Mouse (Mus musculus) kidney, postnatal 0 days (tissue): Measurements from ENCODE around the gene Lgr4. TPM values are rescaled to one million over a fixed set of nuclear protein-coding genes. Genes with fewer than 3 reads are reported as not detected.
A peak's percentile ranks its signal among the peaks of the same experiment; 100 is the strongest.

Experiments
- ATAC-seq: fragments of 200-750 bp; cut with Nextera tagmentation; replicated peaks from 2 replicates; pipeline ENCODE4 v1.8.0; 2017; ENCODE audit warnings: low read depth, moderate number of reproducible peaks, moderate TSS enrichment, moderate library complexity; ENCODE audit not compliant: low FRiP score
- DNase-seq: peaks from one replicate; pipeline ENCODE4 v3.0.0-alpha.2; 2016; ENCODE audit warnings: low spot score
- H3K27ac ChIP-seq: fragments of 300-500 bp; sonication (generic); 2 replicates; pipeline ENCODE4 v1.5.1; 2014; ENCODE audit warnings: mild to moderate bottlenecking
- H3K27me3 ChIP-seq: fragments of 300-500 bp; sonication (generic); 2 replicates; pipeline ENCODE4 v1.6.1; 2014; ENCODE audit warnings: low read length, mixed read lengths; ENCODE audit not compliant: insufficient read depth
- H3K36me3 ChIP-seq: fragments of 300-500 bp; sonication (generic); 2 replicates; pipeline ENCODE4 v1.6.1; 2014; ENCODE audit warnings: low read length, mixed read lengths; ENCODE audit not compliant: insufficient read depth
- H3K4me1 ChIP-seq: fragments of 300-500 bp; sonication (generic); replicated peaks from 2 replicates; pipeline ENCODE4 v1.6.1; 2014; ENCODE audit warnings: antibody characterized with exemption, low read length, mixed read lengths; ENCODE audit not compliant: insufficient read depth
- H3K4me2 ChIP-seq: fragments of 300-500 bp; sonication (generic); 2 replicates; pipeline ENCODE4 v1.6.1; 2014; ENCODE audit warnings: mild to moderate bottlenecking, low read length, moderate library complexity, mixed read lengths
- H3K4me3 ChIP-seq: fragments of 300-500 bp; sonication (generic); replicated peaks from 2 replicates; pipeline ENCODE4 v1.5.1; 2014; ENCODE audit warnings: low read depth, low read length
- H3K9ac ChIP-seq: fragments of 300-500 bp; sonication (generic); 2 replicates; pipeline ENCODE4 v1.6.1; 2014; ENCODE audit warnings: low read depth, low read length
- H3K9me3 ChIP-seq: fragments of 300-500 bp; sonication (generic); replicated peaks from 2 replicates; pipeline ENCODE4 v1.6.1; 2016; ENCODE audit warnings: low read length, inconsistent platforms, mixed read lengths
- CTCF ChIP-seq: IDR thresholded peaks from 2 replicates; pipeline ENCODE4 v1.5.1; 2016; ENCODE audit warnings: antibody characterized with exemption, low read depth, mild to moderate bottlenecking, moderate library complexity
- WGBS: fragments of 180-500 bp; shearing (Covaris S2); extraction: QIAGEN DNeasy Blood & Tissue Kit; methylation state at CpG from one replicate; pipeline ENCODE4 v1.1.7; 2014; 5-methylcytosine and 5-hydroxymethylcytosine counted together
- polyA plus RNA-seq: library from polyadenylated mRNA; unstranded; fragments of >200 nt; fragmentation: Nextera tagmentation; extraction: Ambion mirVana; gene quantifications from 2 replicates; pipeline ENCODE4 v1.2.1, GENCODE M21; 2015

The Lgr4 gene
- polyA plus RNA-seq, 1 experiment from 2014 or later: 47.8 TPM

GRCm38 (mm10) chr2:110038341-110038740 lies 120.9 kb downstream of the Lgr4 start:
- Histone ChIP-seq H3K36me3 (0 out of 2 replicates have a peak, but pooled peaks cover 4% of the 10 kb centered on the region), H3K4me1 (peaks cover 7% of the 10 kb centered on the region; the same call in 1 of the 2 replicates), H3K27ac (no peak overlapping the region), H3K9ac (no peak overlapping the region), H3K4me3 (no peak overlapping the region), H3K27me3 (no peaks in the 10 kb centered on the region), H3K4me2 (no peak overlapping the region), H3K9me3 (no peaks in the 10 kb centered on the region)
- WGBS: 51% methylated on average over 5 of the region's 5 CpGs
- no peak for TF ChIP-seq CTCF
- no peak for ATAC-seq
- no peak for DNase-seq

GRCm38 (mm10) chr2:110042861-110043760 lies 125.7 kb downstream of the Lgr4 start:
- TF ChIP-seq CTCF: no peak
- no peaks in the 10 kb centered on the region for H3K9me3 ChIP-seq
- 61% methylated on average over 5 of the region's 5 CpGs for WGBS
- H3K4me3 ChIP-seq: no peak overlapping the region
- H3K36me3 ChIP-seq: no peaks in the 10 kb centered on the region
- no peak overlapping the region for H3K4me2 ChIP-seq
- no peaks in the 10 kb centered on the region for H3K4me1 ChIP-seq
- DNase-seq (no peak), ATAC-seq (peak; percentile 36; the same call in 1 of the 2 replicates)
- no peak overlapping the region for H3K27ac ChIP-seq
- H3K27me3 ChIP-seq: no peaks in the 10 kb centered on the region
- no peak overlapping the region for H3K9ac ChIP-seq

- no peaks in the 10 kb centered on the region for H3K27me3 ChIP-seq
Measured at GRCm38 (mm10) chr2:110058424-110058823, 141.0 kb downstream of the Lgr4 start.

GRCm38 (mm10) chr2:110063131-110063530 lies 145.7 kb downstream of the Lgr4 start:
- Histone ChIP-seq H3K27ac (no peak overlapping the region), H3K9ac (no peak overlapping the region), H3K4me2 (no peak overlapping the region), H3K27me3 (no peaks in the 10 kb centered on the region), H3K9me3 (no peaks in the 10 kb centered on the region), H3K4me1 (no peaks in the 10 kb centered on the region; the same call in 1 of the 2 replicates), H3K4me3 (no peak overlapping the region), H3K36me3 (no peaks in the 10 kb centered on the region)
- ATAC-seq (no peak), DNase-seq (peak; percentile 47)
- TF ChIP-seq CTCF: peak; percentile 61
- WGBS: 95% methylated on average over 1 of the region's 1 CpGs

More at GRCm38 (mm10) chr2:110058424-110058823, 141.0 kb downstream of the Lgr4 start:
- Histone ChIP-seq H3K9me3 (no peaks in the 10 kb centered on the region), H3K36me3 (no peaks in the 10 kb centered on the region), H3K9ac (no peak overlapping the region), H3K27ac (peak overlapping the region; percentile 47), H3K4me2 (no peak overlapping the region), H3K4me1 (no peaks in the 10 kb centered on the region; the same call in 1 of the 2 replicates), H3K4me3 (no peak overlapping the region)
- no peak for TF ChIP-seq CTCF
- ATAC-seq (no peak), DNase-seq (peak; percentile 76)
- WGBS: 28% methylated on average over 4 of the region's 4 CpGs

Other genes with a start within 250 kb of the Lgr4 start
- 0.93 and 0.95 TPM in 2 replicates for gene Bdnf, start 242.9 kb upstream of the Lgr4 start, polyA plus RNA-seq
- gene Lin7c, start 26.8 kb upstream of the Lgr4 start, polyA plus RNA-seq: 57.1 and 58.7 TPM in 2 replicates
- 42.7 and 45.1 TPM in 2 replicates for gene Ccdc34, start 100.2 kb downstream of the Lgr4 start, polyA plus RNA-seq